Mouse (Mus musculus) myocyte (in vitro differentiated cells): ENCODE data around the gene Nckap5l. TPM values are rescaled to one million over a fixed set of nuclear protein-coding genes. Genes with fewer than 3 reads are reported as not detected.

Experiments
- H3K27me3 ChIP-seq: one replicate; pipeline ENCODE4 v1.6.1; 2011; ENCODE audit not compliant: control insufficient read depth, insufficient read depth, insufficient read length
- H3K36me3 ChIP-seq: one replicate; pipeline ENCODE4 v1.6.1; 2011; ENCODE audit not compliant: control insufficient read depth, insufficient read depth
- H3K4me2 ChIP-seq: one replicate; pipeline ENCODE4 v1.6.1; 2011; ENCODE audit warnings: low read depth, control low read depth
- H3K4me3 ChIP-seq: one replicate; pipeline ENCODE4 v1.5.1; 2011; ENCODE audit warnings: mild to moderate bottlenecking, control low read depth, moderate library complexity
- H3K79me2 ChIP-seq: one replicate; pipeline ENCODE4 v1.6.1; 2011; ENCODE audit not compliant: control insufficient read depth, insufficient read depth
- H3ac ChIP-seq: one replicate; pipeline ENCODE4 v1.6.1; 2011; ENCODE audit not compliant: control insufficient read depth, insufficient read length
- CEBPB ChIP-seq: IDR thresholded peaks from 2 replicates; pipeline ENCODE4 v1.6.1; 2011; ENCODE audit warnings: mild to moderate bottlenecking, moderate library complexity; ENCODE audit not compliant: poor library complexity, insufficient read depth, severe bottlenecking
- E2F4 ChIP-seq: IDR thresholded peaks from one replicate; pipeline ENCODE4 v1.6.1; 2011; ENCODE audit warnings: mild to moderate bottlenecking, control low read depth, moderate library complexity; ENCODE audit not compliant: insufficient read depth
- MAX ChIP-seq: IDR thresholded peaks from one replicate; pipeline ENCODE4 v1.6.1; 2011; ENCODE audit warnings: low read depth, mild to moderate bottlenecking, control low read depth
- MYOD1 ChIP-seq, 3 experiments: IDR thresholded peaks; one replicate each; pipeline ENCODE4 v1.6.1; 2011; ENCODE audit warnings: control low read depth in 2 of 3, low read depth in 2 of 3, mild to moderate bottlenecking in 2 of 3, moderate library complexity in 1 of 3; ENCODE audit not compliant: insufficient read length in 2 of 3, control insufficient read depth in 1 of 3
- MYOG ChIP-seq, 3 experiments: IDR thresholded peaks; one replicate each; pipeline ENCODE4 v1.6.1; 2011; ENCODE audit warnings: control low read depth in 2 of 3, low read depth in 2 of 3, mild to moderate bottlenecking in 2 of 3; ENCODE audit not compliant: insufficient read length in 2 of 3, control insufficient read depth in 1 of 3, insufficient read depth in 1 of 3
- POLR2A ChIP-seq: IDR thresholded peaks from one replicate; pipeline ENCODE4 v1.6.1; 2011; ENCODE audit warnings: low read depth, mild to moderate bottlenecking, control low read depth, moderate library complexity; ENCODE audit not compliant: insufficient read length
- POLR2AphosphoS2 ChIP-seq: IDR thresholded peaks from one replicate; pipeline ENCODE4 v1.6.1; 2011; ENCODE audit warnings: low read depth, control low read depth; ENCODE audit not compliant: insufficient read length
- REST ChIP-seq: IDR thresholded peaks from one replicate; pipeline ENCODE4 v1.6.1; 2011; ENCODE audit warnings: mild to moderate bottlenecking, control low read depth, moderate library complexity; ENCODE audit not compliant: insufficient read depth, insufficient read length
- SRF ChIP-seq: IDR thresholded peaks from one replicate; pipeline ENCODE4 v1.6.1; 2011; ENCODE audit warnings: low read depth; ENCODE audit not compliant: control insufficient read depth, insufficient read length
- TCF12 ChIP-seq: IDR thresholded peaks from one replicate; pipeline ENCODE4 v1.6.1; 2011; ENCODE audit warnings: mild to moderate bottlenecking, control low read depth; ENCODE audit not compliant: poor library complexity, insufficient read depth, severe bottlenecking
- TCF3 ChIP-seq: IDR thresholded peaks from one replicate; pipeline ENCODE4 v1.6.1; 2011; ENCODE audit warnings: low read depth, control low read depth; ENCODE audit not compliant: insufficient read length
- USF1 ChIP-seq: IDR thresholded peaks from one replicate; pipeline ENCODE4 v1.6.1; 2011; ENCODE audit warnings: low read depth, mild to moderate bottlenecking, control low read depth, moderate library complexity
- polyA plus RNA-seq: library from polyadenylated mRNA; unstranded; fragments of >200 nt; fragmentation: generic; extraction: Trizol; gene quantifications from one replicate; pipeline ENCODE4 v1.2.1, GENCODE M21; 2012; ENCODE audit warnings: missing spikeins

Gene Nckap5l
- polyA plus RNA-seq, 1 experiment: 40.9 TPM

DNA sequence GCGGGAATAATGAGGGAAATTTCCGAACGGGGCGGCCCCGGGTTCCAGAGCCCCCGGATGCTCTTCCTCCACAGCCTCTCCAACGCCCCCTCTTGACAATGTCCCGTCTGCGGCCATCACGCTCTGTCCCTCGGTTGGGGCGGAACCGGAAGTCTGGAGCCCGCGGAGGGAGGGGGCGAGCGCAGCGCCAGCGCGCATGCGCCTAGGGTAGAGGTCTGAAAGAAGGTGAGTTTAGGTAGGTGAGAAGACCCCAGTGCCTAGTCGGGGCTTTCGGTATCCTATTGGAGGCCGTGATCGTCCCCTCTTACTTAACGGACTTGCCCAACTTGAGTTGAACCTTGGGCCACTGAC is 17.0 kb upstream of the Nckap5l start, which contains the start of gene Bcdin3d:
Gene Bcdin3d, minus strand, starts transcription at position 155 of the 351 bp plus-strand sequence.
- peak within 1 kb of the TSS; percentile 40 for H3ac ChIP-seq

DNA sequence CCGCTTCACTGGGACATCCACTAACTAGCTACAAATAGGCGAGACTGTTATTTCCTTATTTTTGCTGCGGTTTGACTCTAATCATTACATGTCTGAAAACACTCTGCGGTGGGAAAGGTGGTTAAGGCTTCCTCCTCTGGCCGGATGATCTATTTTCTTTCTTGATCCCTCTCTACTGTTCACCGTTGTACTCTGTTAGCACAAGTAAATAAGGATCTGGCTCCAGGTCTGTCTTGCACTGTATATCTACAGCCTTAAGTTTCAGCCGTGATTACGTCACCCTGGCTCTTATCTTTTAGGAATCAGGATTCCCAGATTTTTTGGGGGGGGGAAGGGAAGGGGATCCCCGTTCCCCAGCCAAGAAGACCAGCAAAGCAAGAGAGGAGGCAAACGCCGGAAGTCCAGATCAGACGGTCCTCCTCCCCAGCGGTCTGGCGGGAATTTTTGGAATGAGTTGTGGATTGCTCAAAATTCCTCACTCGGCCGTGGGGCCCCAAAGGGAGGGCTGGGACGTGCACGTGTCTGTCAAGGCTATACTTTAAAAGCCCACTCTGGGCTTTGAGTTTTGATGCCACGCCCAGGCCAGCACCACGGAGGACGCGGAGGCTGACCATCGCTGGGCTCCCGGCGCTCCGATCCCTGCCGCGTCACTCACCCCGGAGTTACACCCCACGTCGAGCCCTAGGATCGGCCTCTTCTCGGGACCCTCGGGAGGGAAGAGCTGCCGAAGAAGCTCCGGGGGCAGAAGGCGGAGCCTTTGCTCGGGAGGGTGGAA is 16.4 kb upstream of the Nckap5l start:
- Histone ChIP-seq H3ac (peak overlapping the region; percentile 40), H3K36me3 (no peaks in the 10 kb centered on the region), H3K4me3 (peak overlapping the region; percentile 76), H3K27me3 (no peaks in the 10 kb centered on the region), H3K4me2 (peak overlapping the region; percentile 75), H3K79me2 (peaks cover 12% of the 10 kb centered on the region)
- no peak for TF ChIP-seq TCF12
- peak; percentile 47 for TF ChIP-seq POLR2A
- TF ChIP-seq CEBPB: peak; percentile 63; the same call in 1 of the 2 replicates
- no peak for TF ChIP-seq MYOD1 (IDR thresholded peaks at IDR 0.05; ENCODE audit: control insufficient read depth in 1 of 3, insufficient read length in 2 of 3, low read depth in 2 of 3)
- TF ChIP-seq USF1: no peak
- TF ChIP-seq MAX: peak; percentile 81
- no peak for TF ChIP-seq SRF
- peak; percentile 92 for TF ChIP-seq E2F4
- peak; percentile 23 for TF ChIP-seq POLR2AphosphoS2

More for the DNA sequence above, 17.0 kb upstream of the Nckap5l start, which contains the start of gene Bcdin3d:
- Histone ChIP-seq H3K4me3 (peak within 1 kb of the TSS; percentile 76), H3K79me2 (peaks cover 12% of the 10 kb centered on the region), H3K27me3 (no peaks in the 10 kb centered on the region), H3K36me3 (no peaks in the 10 kb centered on the region), H3K4me2 (peak within 1 kb of the TSS; percentile 75)
- TF ChIP-seq REST: no peak
- peak; percentile 61 for TF ChIP-seq E2F4
- peak; percentile 69 for TF ChIP-seq POLR2A

DNA sequence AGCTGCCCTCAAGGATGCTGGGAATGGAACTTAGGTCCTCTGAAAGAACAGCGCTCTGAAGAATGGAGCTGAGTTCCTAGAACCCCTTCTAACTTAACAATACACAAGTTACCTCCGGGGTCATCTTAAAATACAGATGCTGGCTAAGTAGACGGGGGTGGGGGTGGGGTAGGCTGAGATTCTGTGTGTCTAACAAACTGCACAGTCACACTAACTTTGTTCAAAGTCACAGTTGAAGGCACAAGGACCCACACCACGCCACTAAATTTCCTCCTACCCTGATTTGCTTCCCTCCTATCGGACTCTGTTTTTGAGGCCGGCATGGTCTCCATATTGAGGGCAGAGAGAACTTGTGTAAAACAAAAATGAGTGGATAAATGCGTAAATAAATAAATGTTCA is 15.4 kb upstream of the Nckap5l start:
- Histone ChIP-seq H3K4me2 (peak overlapping the region; percentile 75), H3K36me3 (no peaks in the 10 kb centered on the region), H3K4me3 (peak overlapping the region; percentile 76), H3K79me2 (peaks cover 12% of the 10 kb centered on the region), H3K27me3 (no peaks in the 10 kb centered on the region), H3ac (no peak overlapping the region)
- TF ChIP-seq POLR2AphosphoS2: peak; percentile 38
- no peak for TF ChIP-seq TCF12

DNA sequence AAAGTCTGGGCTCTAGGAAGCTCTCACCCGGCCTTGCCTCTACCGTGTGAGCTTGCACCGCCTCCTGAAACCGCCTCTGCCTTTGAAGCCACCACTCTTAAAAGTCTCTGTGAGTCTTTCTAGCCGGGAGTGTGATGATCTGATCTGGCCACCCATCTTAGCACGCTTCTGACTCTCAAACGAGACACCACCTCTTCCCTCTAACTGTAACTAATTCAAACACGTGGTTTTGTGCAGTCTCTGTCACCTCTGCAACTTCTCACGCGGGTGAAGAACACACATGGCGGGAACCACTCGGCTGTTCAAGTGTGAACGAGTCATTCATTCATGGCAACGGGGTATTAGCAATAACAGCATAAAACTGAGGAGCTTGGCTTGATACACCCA is 14.1 kb upstream of the Nckap5l start:
- Histone ChIP-seq H3K36me3 (no peaks in the 10 kb centered on the region), H3K4me2 (no peak overlapping the region), H3K79me2 (peaks cover 12% of the 10 kb centered on the region), H3ac (no peak overlapping the region), H3K4me3 (no peak overlapping the region), H3K27me3 (no peaks in the 10 kb centered on the region)
- TF ChIP-seq TCF3 (no peak), CEBPB (no peak), E2F4 (no peak), REST (no peak), SRF (no peak), TCF12 (no peak), MYOD1 (IDR thresholded peaks at IDR 0.05; ENCODE audit: control insufficient read depth in 1 of 3, insufficient read length in 2 of 3, low read depth in 2 of 3) (no peak), POLR2A (no peak), USF1 (no peak), MYOG (IDR thresholded peaks at IDR 0.05; ENCODE audit: control insufficient read depth in 1 of 3, insufficient read depth in 1 of 3, insufficient read length in 2 of 3, low read depth in 2 of 3) (no peak), MAX (no peak), POLR2AphosphoS2 (no peak)

DNA sequence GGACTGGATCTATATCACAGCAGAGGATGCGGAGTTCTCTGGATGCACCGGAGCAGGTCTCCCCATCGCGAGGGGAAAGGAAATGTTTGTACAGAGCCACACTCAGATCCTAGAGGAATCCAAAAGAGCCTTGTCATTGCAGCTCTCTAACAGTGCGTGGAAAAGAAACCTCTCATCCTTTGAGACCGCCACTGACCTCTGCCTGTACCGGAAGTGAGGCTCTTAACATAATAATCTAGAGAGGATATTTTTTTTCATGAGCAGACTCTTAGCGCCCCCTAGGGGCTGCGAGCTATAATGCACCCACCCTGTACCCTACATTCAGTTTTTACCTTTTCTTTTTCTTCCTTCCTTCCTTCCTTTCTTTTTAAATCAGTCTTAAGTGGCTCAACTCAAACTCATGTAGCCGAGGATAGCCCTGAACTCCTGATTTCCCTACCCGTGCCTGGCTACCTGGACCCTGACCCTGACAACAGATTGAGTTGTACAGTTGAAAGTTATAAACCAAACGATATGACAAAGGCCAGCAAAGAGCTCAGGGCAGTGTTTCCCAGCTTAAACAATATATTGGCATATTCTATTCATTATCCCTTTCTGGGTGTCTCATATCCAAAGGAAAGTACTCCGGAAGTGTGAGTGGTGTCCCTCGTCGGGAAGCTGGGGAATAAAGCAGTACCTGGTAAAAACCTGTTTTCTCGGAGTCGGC is 13.6 kb upstream of the Nckap5l start:
- no peaks in the 10 kb centered on the region for H3K27me3 ChIP-seq
- H3K4me3 ChIP-seq: no peak overlapping the region
- no peaks in the 10 kb centered on the region for H3K36me3 ChIP-seq
- TF ChIP-seq TCF3: no peak
- TF ChIP-seq SRF: no peak
- TF ChIP-seq MYOD1 (IDR thresholded peaks at IDR 0.05; ENCODE audit: control insufficient read depth in 1 of 3, insufficient read length in 2 of 3, low read depth in 2 of 3): no peak
- no peak for TF ChIP-seq POLR2AphosphoS2
- TF ChIP-seq TCF12: no peak
- TF ChIP-seq POLR2A: no peak
- no peak for TF ChIP-seq USF1
- no peak for TF ChIP-seq MAX
- no peak for TF ChIP-seq REST
- TF ChIP-seq MYOG (IDR thresholded peaks at IDR 0.05; ENCODE audit: control insufficient read depth in 1 of 3, insufficient read depth in 1 of 3, insufficient read length in 2 of 3, low read depth in 2 of 3): no peak
- TF ChIP-seq E2F4: no peak
- no peak for TF ChIP-seq CEBPB
- peaks cover 12% of the 10 kb centered on the region for H3K79me2 ChIP-seq
- no peak overlapping the region for H3ac ChIP-seq
- H3K4me2 ChIP-seq: peak overlapping the region; percentile 12
